Mouse (Mus musculus): Measurements from ENCODE around the gene Prmt1. TPM values are rescaled to one million over a fixed set of nuclear protein-coding genes. Genes with fewer than 3 reads are reported as not detected.
A peak's percentile ranks its signal among the peaks of the same experiment; 100 is the strongest.

Gene Prmt1
- polyA plus RNA-seq, 1 experiment from 2014 or later, result 210 TPM

DNA sequence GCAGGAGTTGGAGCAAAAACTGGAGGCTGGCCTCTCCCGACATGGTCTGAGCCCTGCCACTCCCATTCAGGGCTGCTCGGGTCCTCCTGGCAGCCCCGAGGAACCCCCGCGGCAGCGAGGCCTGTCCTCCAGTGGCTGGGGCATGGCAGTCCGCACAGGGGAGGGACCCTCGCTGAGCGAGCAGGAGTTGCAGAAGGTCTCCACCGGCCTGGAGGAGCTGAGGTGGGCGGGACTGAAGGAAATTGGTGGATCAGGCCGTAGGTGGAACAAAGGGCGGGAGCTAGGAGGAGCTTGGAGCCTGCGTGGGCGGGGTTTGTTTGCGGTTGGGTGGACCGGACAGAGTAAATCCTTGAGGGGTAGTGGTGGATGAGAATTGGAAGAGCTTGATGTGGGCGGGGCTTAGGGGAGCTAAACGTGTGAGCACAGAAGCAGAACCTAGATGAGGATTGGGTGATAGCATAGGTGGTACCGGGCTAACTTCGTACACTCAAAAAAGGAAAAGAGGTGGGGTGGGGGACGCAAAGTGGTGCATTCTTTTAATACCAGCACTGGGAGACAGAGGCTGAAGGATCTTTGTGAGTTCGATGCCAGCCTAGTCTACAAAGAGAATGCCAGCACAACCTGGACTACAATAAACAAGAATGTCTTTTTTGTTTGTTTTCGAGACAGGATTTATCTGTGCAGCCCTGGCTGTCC is 33.6 kb downstream of the Prmt1 start:
- DNase-seq (ENCODE audit: low spot score) (peak; percentile 81), ATAC-seq (ENCODE audit: low FRiP score) (peak; percentile 88)
- Histone ChIP-seq H3K9me3 (ENCODE audit: control insufficient read depth, low read length) (no peaks in the 10 kb centered on the region), H3K27me3 (ENCODE audit: control insufficient read depth, insufficient read depth, low read length) (peaks cover 29% of the 10 kb centered on the region), H3K4me2 (replicated peaks) (peak overlapping the region; percentile 71), H3K9ac (peak overlapping the region; percentile 59), H3K4me3 (replicated peaks; ENCODE audit: low read length) (peak overlapping the region; percentile 37), H3K36me3 (replicated peaks; ENCODE audit: control insufficient read depth, insufficient read depth) (no peaks in the 10 kb centered on the region), H3K27ac (no peak overlapping the region), H3K4me1 (replicated peaks; ENCODE audit: control insufficient read depth, insufficient read depth, low read length) (peaks cover 8% of the 10 kb centered on the region; the same call in 1 of the 2 replicates)
- 6% methylated on average over 24 of the region's 24 CpGs for WGBS

DNA sequence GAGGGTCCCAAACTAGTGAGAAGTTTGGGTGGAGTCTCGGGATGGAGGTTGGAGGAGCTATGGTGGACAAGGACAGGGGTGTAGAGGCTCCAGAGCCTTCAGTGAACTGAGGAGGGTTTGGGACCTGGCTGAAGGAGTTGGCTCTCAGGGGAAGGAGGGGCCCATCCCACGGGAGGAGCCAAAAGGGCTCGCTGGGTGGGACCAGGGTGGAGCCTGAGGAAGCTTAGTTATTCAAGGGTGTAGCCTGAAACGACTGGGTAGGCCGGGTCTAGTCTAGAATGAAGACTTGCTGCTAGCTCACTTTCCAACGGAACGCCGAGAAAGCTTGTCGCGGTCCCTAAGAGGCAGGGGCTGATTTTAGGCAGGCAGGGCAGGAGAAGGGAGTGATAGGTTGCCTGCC is 34.4 kb downstream of the Prmt1 start:
- Histone ChIP-seq H3K9ac (peak overlapping the region; percentile 59; the same call in 1 of the 2 replicates), H3K27me3 (ENCODE audit: control insufficient read depth, insufficient read depth, low read length) (peaks cover 29% of the 10 kb centered on the region), H3K4me2 (replicated peaks) (peak overlapping the region; percentile 71), H3K27ac (no peak overlapping the region), H3K36me3 (replicated peaks; ENCODE audit: control insufficient read depth, insufficient read depth) (no peaks in the 10 kb centered on the region), H3K9me3 (ENCODE audit: control insufficient read depth, low read length) (no peaks in the 10 kb centered on the region), H3K4me1 (replicated peaks; ENCODE audit: control insufficient read depth, insufficient read depth, low read length) (peaks cover 8% of the 10 kb centered on the region; the same call in 1 of the 2 replicates), H3K4me3 (replicated peaks; ENCODE audit: low read length) (peak overlapping the region; percentile 37)
- 1% methylated on average over 10 of the region's 10 CpGs for WGBS
- ATAC-seq (ENCODE audit: low FRiP score) (no peak; the same call in 1 of the 2 replicates), DNase-seq (ENCODE audit: low spot score) (peak; percentile 37)

DNA sequence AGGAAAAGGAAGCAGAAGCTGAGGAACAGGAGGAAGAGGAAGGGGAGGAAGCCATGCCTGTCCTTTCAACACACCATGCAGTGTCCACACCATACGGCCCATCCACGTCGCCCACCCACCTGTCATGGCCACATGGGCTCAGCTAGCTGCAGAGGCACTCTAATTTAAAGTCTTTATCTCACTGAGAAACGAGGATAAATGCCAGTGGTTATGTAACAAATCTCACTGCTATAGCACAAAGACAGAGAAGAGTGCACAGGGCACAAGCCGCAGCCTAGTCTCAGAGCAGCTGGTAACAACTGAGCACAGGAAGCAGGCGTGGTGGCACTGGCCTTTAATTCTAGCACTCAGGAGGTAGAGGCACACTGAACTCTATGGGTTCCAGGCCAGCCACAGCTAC is 36.4 kb downstream of the Prmt1 start:
- Histone ChIP-seq H3K9ac (no peak overlapping the region), H3K4me3 (replicated peaks; ENCODE audit: low read length) (no peak overlapping the region), H3K27me3 (ENCODE audit: control insufficient read depth, insufficient read depth, low read length) (peaks cover 29% of the 10 kb centered on the region), H3K9me3 (ENCODE audit: control insufficient read depth, low read length) (no peaks in the 10 kb centered on the region), H3K4me1 (replicated peaks; ENCODE audit: control insufficient read depth, insufficient read depth, low read length) (peaks cover 8% of the 10 kb centered on the region; the same call in 1 of the 2 replicates), H3K36me3 (replicated peaks; ENCODE audit: control insufficient read depth, insufficient read depth) (no peaks in the 10 kb centered on the region), H3K27ac (no peak overlapping the region), H3K4me2 (replicated peaks) (no peak overlapping the region)
- ATAC-seq (ENCODE audit: low FRiP score) (no peak), DNase-seq (ENCODE audit: low spot score) (no peak)
- 82% methylated on average over 6 of the region's 6 CpGs for WGBS

DNA sequence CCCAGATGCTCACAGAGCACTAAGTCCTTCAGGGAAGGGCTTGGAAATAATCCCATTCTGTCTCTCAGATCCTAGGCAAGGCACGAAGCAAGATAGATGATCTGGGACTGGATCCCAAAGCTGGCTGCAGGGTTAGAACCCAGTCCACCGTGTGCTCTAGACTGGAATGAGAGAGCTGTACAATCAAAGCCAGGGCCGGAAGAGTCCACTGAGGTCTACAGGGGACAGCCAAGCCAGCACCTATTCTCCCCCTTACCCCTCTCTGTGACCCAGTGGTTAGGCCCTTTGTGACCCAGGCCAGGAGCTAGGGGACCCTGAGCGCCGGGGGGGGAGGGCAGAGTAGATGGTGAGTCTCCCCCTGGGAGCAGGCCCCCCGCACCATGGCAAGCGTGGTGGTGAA is 43.5 kb downstream of the Prmt1 start, which contains the start of gene Tsks:
Gene Tsks, plus strand, starts transcription at position 301 of the 400 bp plus-strand sequence.
- Histone ChIP-seq H3K4me2 (replicated peaks) (no peak within 1 kb of the TSS), H3K4me3 (replicated peaks; ENCODE audit: low read length) (no peak within 1 kb of the TSS), H3K27me3 (ENCODE audit: control insufficient read depth, insufficient read depth, low read length) (no peaks in the 10 kb centered on the region), H3K9ac (no peak within 1 kb of the TSS), H3K9me3 (ENCODE audit: control insufficient read depth, low read length) (no peaks in the 10 kb centered on the region), H3K4me1 (replicated peaks; ENCODE audit: control insufficient read depth, insufficient read depth, low read length) (no peaks in the 10 kb centered on the region), H3K36me3 (replicated peaks; ENCODE audit: control insufficient read depth, insufficient read depth) (no peaks in the 10 kb centered on the region), H3K27ac (no peak within 1 kb of the TSS)
- ATAC-seq (ENCODE audit: low FRiP score) (no peak), DNase-seq (ENCODE audit: low spot score) (no peak)
- 75% methylated on average over 7 of the region's 7 CpGs for WGBS

DNA sequence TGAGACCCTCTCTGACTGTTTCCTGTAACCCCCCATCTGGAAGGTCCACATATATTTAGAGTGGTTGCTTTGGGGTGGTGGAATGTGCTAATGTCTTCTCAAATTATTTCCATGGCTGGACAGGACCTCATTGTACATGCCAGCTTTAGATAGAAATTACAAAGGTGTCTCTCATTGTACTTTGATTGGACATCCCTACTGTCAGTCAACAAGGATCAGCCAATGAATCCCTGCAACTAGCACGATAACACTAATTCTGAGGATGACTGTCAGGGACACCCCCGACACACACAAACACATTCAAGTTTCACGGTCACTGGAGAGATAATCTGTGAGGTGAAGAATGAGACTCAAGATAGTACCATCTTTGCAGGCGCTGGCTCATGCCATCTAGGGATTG is 47.7 kb downstream of the Prmt1 start:
- H3K9ac ChIP-seq, result no peak overlapping the region
- H3K36me3 ChIP-seq (replicated peaks; ENCODE audit: control insufficient read depth, insufficient read depth), result no peaks in the 10 kb centered on the region
- no peak overlapping the region for H3K27ac ChIP-seq
- ATAC-seq (ENCODE audit: low FRiP score) (no peak), DNase-seq (ENCODE audit: low spot score) (no peak)
- no peaks in the 10 kb centered on the region for H3K27me3 ChIP-seq (ENCODE audit: control insufficient read depth, insufficient read depth, low read length)
- no peaks in the 10 kb centered on the region for H3K4me1 ChIP-seq (replicated peaks; ENCODE audit: control insufficient read depth, insufficient read depth, low read length)
- H3K4me2 ChIP-seq (replicated peaks), result no peak overlapping the region
- H3K4me3 ChIP-seq (replicated peaks; ENCODE audit: low read length), result no peak overlapping the region
- no peaks in the 10 kb centered on the region for H3K9me3 ChIP-seq (ENCODE audit: control insufficient read depth, low read length)
- 88% methylated on average over 4 of the region's 4 CpGs for WGBS

DNA sequence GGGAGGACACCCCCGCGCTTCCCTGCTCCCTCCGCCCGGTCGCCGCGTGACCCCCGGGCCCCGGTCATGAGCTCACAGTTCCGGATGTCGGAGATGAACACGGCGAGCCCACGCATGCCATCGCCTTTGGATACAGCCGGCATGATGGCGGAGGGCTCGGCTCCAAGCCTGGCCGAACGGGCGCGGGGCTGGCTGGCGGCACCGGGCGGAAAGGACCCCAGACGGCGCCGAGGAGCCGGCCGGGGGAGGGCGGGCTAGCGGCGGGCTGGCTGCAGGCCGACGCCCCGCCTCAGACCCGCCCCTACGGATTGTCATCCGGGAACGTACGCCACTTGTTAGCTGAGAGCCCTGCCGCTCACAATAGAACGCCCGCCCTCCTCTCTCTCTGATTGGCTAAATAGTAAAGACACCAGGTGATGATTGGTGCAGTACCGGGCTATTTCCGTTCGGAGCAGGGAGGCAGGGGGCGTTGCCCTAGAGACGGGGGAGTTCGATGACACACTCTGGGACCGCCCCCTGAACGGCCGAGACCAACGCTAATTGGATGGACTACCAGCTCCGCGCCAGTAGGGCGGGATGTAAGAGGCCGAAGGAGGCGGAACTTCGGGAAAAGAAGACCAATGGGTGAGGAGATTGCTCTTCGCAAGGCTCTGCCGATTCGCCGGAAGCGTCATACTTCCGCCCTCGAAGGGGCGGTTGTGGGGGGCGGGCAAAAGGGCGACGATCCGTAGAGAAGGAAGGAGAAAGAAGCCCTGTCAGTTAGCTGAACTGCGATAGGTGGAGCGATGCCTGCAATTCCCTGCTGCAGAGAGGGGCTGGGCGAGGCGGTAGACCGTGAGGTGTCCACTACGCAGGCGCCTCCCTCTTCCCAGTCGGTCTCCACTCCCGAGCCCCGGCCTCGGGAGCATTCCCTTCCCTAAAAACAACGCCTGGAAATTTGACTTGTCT is 56.9 kb downstream of the Prmt1 start, which contains the start of gene Ap2a1:
Gene Ap2a1, minus strand, starts transcription at position 293 of the 948 bp plus-strand sequence.
- peaks cover 16% of the 10 kb centered on the region for H3K4me1 ChIP-seq (replicated peaks; ENCODE audit: control insufficient read depth, insufficient read depth, low read length)
- H3K4me3 ChIP-seq (replicated peaks; ENCODE audit: low read length), result peak within 1 kb of the TSS; percentile 84
- DNase-seq (ENCODE audit: low spot score), result peak; percentile 98
- no peaks in the 10 kb centered on the region for H3K27me3 ChIP-seq (ENCODE audit: control insufficient read depth, insufficient read depth, low read length)
- WGBS, result under 1% methylated on average over 83 of the region's 84 CpGs
- peak; percentile 99 for ATAC-seq (ENCODE audit: low FRiP score)
- H3K9me3 ChIP-seq (ENCODE audit: control insufficient read depth, low read length), result no peaks in the 10 kb centered on the region
- peak within 1 kb of the TSS; percentile 94 for H3K9ac ChIP-seq
- H3K27ac ChIP-seq, result peak within 1 kb of the TSS; percentile 89
- peaks cover 17% of the 10 kb centered on the region for H3K36me3 ChIP-seq (replicated peaks; ENCODE audit: control insufficient read depth, insufficient read depth)
- peak within 1 kb of the TSS; percentile 76 for H3K4me2 ChIP-seq (replicated peaks)

DNA sequence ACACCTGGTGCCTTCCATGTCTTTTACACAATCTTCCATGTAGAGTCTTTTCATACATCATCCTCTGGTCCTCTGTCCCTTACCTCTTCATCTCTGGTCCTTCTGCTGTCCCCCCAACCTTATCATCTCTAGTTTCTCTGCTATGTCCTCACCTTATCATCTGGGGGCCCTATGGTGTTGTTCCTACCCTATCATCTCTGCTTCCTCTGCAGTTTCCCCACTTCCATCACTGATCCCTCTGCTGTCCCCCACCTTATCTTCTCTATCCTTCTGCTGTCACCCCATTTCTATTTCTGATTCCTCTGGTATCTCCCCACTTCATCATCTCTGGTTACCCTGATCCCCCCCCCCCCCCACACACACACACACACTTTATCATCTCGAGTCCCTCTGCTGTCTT is 57.8 kb downstream of the Prmt1 start:
- Histone ChIP-seq H3K4me1 (replicated peaks; ENCODE audit: control insufficient read depth, insufficient read depth, low read length) (peaks cover 16% of the 10 kb centered on the region), H3K9me3 (ENCODE audit: control insufficient read depth, low read length) (no peaks in the 10 kb centered on the region), H3K4me3 (replicated peaks; ENCODE audit: low read length) (peak overlapping the region; percentile 84), H3K27me3 (ENCODE audit: control insufficient read depth, insufficient read depth, low read length) (no peaks in the 10 kb centered on the region), H3K36me3 (replicated peaks; ENCODE audit: control insufficient read depth, insufficient read depth) (peaks cover 27% of the 10 kb centered on the region), H3K9ac (peak overlapping the region; percentile 94), H3K4me2 (replicated peaks) (peak overlapping the region; percentile 76), H3K27ac (no peak overlapping the region)
- DNase-seq (ENCODE audit: low spot score), result no peak
- 0% methylated on average over 1 of the region's 1 CpGs for WGBS
- no peak for ATAC-seq (ENCODE audit: low FRiP score)
